Mouse (Mus musculus): Measurements from ENCODE around the gene Ndufb7. TPM values are rescaled to one million over a fixed set of nuclear protein-coding genes. Genes with fewer than 3 reads are reported as not detected.

Ndufb7 gene
- polyA plus RNA-seq, 1 experiment: 676 TPM

- Histone ChIP-seq H3K27ac (replicated peaks; ENCODE audit: low read depth, low read length) (peak overlapping the region; percentile 91), H3K4me3 (ENCODE audit: insufficient read depth, low read depth, low read length) (peak overlapping the region; percentile 79), H3K4me1 (ENCODE audit: control insufficient read depth, insufficient read depth, insufficient read length, low read length) (peaks cover 6% of the 10 kb centered on the region; the same call in 1 of the 2 replicates)
Measured at GRCm38 (mm10) chr8:83609086-83609485, 42.6 kb downstream of the Ndufb7 start.

- Histone ChIP-seq H3K27ac (replicated peaks; ENCODE audit: low read depth, low read length) (no peak overlapping the region), H3K4me3 (ENCODE audit: insufficient read depth, low read depth, low read length) (peak overlapping the region; percentile 79), H3K4me1 (ENCODE audit: control insufficient read depth, insufficient read depth, insufficient read length, low read length) (peaks cover 6% of the 10 kb centered on the region; the same call in 1 of the 2 replicates)
Measured at GRCm38 (mm10) chr8:83609547-83610180, 43.2 kb downstream of the Ndufb7 start.

GRCm38 (mm10) chr8:83611921-83612320, 45.5 kb downstream of the Ndufb7 start:
- Histone ChIP-seq H3K4me1 (ENCODE audit: control insufficient read depth, insufficient read depth, insufficient read length, low read length) (peaks cover 6% of the 10 kb centered on the region; the same call in 1 of the 2 replicates), H3K27ac (replicated peaks; ENCODE audit: low read depth, low read length) (no peak overlapping the region), H3K4me3 (ENCODE audit: insufficient read depth, low read depth, low read length) (no peak overlapping the region)

GRCm38 (mm10) chr8:83613695-83614094, 47.2 kb downstream of the Ndufb7 start:
- no peak overlapping the region for H3K27ac ChIP-seq (replicated peaks; ENCODE audit: low read depth, low read length)
- H3K4me3 ChIP-seq (ENCODE audit: insufficient read depth, low read depth, low read length): no peak overlapping the region
- H3K4me1 ChIP-seq (ENCODE audit: control insufficient read depth, insufficient read depth, insufficient read length, low read length): peaks cover 6% of the 10 kb centered on the region; the same call in 1 of the 2 replicates

GRCm38 (mm10) chr8:83616625-83617024, 50.2 kb downstream of the Ndufb7 start:
- no peak overlapping the region for H3K27ac ChIP-seq (replicated peaks; ENCODE audit: low read depth, low read length)
- H3K4me3 ChIP-seq (ENCODE audit: insufficient read depth, low read depth, low read length): no peak overlapping the region
- H3K4me1 ChIP-seq (ENCODE audit: control insufficient read depth, insufficient read depth, insufficient read length, low read length): no peaks in the 10 kb centered on the region

GRCm38 (mm10) chr8:83617111-83617510, 50.6 kb downstream of the Ndufb7 start:
- Histone ChIP-seq H3K4me3 (ENCODE audit: insufficient read depth, low read depth, low read length) (no peak overlapping the region), H3K27ac (replicated peaks; ENCODE audit: low read depth, low read length) (no peak overlapping the region), H3K4me1 (ENCODE audit: control insufficient read depth, insufficient read depth, insufficient read length, low read length) (no peaks in the 10 kb centered on the region)

GRCm38 (mm10) chr8:83618566-83618965, 52.1 kb downstream of the Ndufb7 start:
- no peaks in the 10 kb centered on the region for H3K4me1 ChIP-seq (ENCODE audit: control insufficient read depth, insufficient read depth, insufficient read length, low read length)

GRCm38 (mm10) chr8:83619568-83620285, 53.3 kb downstream of the Ndufb7 start:
- H3K27ac ChIP-seq (replicated peaks; ENCODE audit: low read depth, low read length): no peak overlapping the region
- H3K4me1 ChIP-seq (ENCODE audit: control insufficient read depth, insufficient read depth, insufficient read length, low read length): no peaks in the 10 kb centered on the region
- H3K4me3 ChIP-seq (ENCODE audit: insufficient read depth, low read depth, low read length): no peak overlapping the region

More at GRCm38 (mm10) chr8:83618566-83618965, 52.1 kb downstream of the Ndufb7 start:
- no peak overlapping the region for H3K27ac ChIP-seq (replicated peaks; ENCODE audit: low read depth, low read length)
- H3K4me3 ChIP-seq (ENCODE audit: insufficient read depth, low read depth, low read length): no peak overlapping the region

Other genes with a start within 250 kb of the Ndufb7 start
- 12.5 and 13.6 TPM in 2 replicates for gene Elmod2, start 234.2 kb upstream of the Ndufb7 start, polyA plus RNA-seq (2012; ENCODE audit: insufficient read depth, insufficient read length, missing spikeins)
- not detected in 2 replicates for gene Mgat4d, start 218.2 kb upstream of the Ndufb7 start, polyA plus RNA-seq (2012; ENCODE audit: insufficient read depth, insufficient read length, missing spikeins)
- gene Clgn, start 176.8 kb upstream of the Ndufb7 start, polyA plus RNA-seq (2012; ENCODE audit: insufficient read depth, insufficient read length, missing spikeins): not detected in 2 replicates
- 136 and 154 TPM in 2 replicates for gene Scoc, start 108.3 kb upstream of the Ndufb7 start, polyA plus RNA-seq (2012; ENCODE audit: insufficient read depth, insufficient read length, missing spikeins)
- gene Olfr370, start 30.9 kb upstream of the Ndufb7 start, polyA plus RNA-seq (2012; ENCODE audit: insufficient read depth, insufficient read length, missing spikeins): not detected in 2 replicates
- gene Tecr, start 41.3 kb downstream of the Ndufb7 start, polyA plus RNA-seq (2012; ENCODE audit: insufficient read depth, insufficient read length, missing spikeins): 552 and 608 TPM in 2 replicates
- 25.0 and 50.3 TPM in 2 replicates for gene Dnajb1, start 41.5 kb downstream of the Ndufb7 start, polyA plus RNA-seq (2012; ENCODE audit: insufficient read depth, insufficient read length, missing spikeins)
- 20.8 and 21.2 TPM in 2 replicates for gene Gipc1, start 86.0 kb downstream of the Ndufb7 start, polyA plus RNA-seq (2012; ENCODE audit: insufficient read depth, insufficient read length, missing spikeins)
- not detected in 2 replicates for gene Ptger1, start 100.0 kb downstream of the Ndufb7 start, polyA plus RNA-seq (2012; ENCODE audit: insufficient read depth, insufficient read length, missing spikeins)
- gene Pkn1, start 132.5 kb downstream of the Ndufb7 start, polyA plus RNA-seq (2012; ENCODE audit: insufficient read depth, insufficient read length, missing spikeins): 98.1 and 111 TPM in 2 replicates
- gene Ddx39, start 148.5 kb downstream of the Ndufb7 start, polyA plus RNA-seq (2012; ENCODE audit: insufficient read depth, insufficient read length, missing spikeins): 7.7 and 14.1 TPM in 2 replicates
- 30.1 and 34.2 TPM in 2 replicates for gene Adgre5, start 174.7 kb downstream of the Ndufb7 start, polyA plus RNA-seq (2012; ENCODE audit: insufficient read depth, insufficient read length, missing spikeins)

Data from brown adipose tissue, adult 24 weeks (tissue).